Comparison of ENCODE assay signal across 21 mouse cellular contexts in genomic region chr1:187800761-187801160, GRCm38 (mm10).
DNase-seq lines count a peak whose midpoint lies in the region; ATAC-seq and TF ChIP-seq lines count a peak whose summit lies in the region.
"Had no signal": no experiment of that assay in that cellular context is flagged by ENCODE, and none has a peak within 500 bp of the region (broad histone marks: within the 10 kb centered on the region; RNA-seq: fewer than 3 reads in every experiment).

No protein-coding gene starts in this region.

- H3ac ChIP-seq in myocyte (ENCODE audit: control insufficient read depth, insufficient read length) = no peak overlapping the region

- no peaks in the 10 kb centered on the region for H3K79me2 ChIP-seq in myocyte (ENCODE audit: control insufficient read depth, insufficient read depth)

- no peaks in the 10 kb centered on the region for H3K9me3 ChIP-seq in heart, embryonic 11.5 days (replicated peaks; ENCODE audit: control insufficient read depth, low read length)
- H3K9me3 ChIP-seq: embryonic facial prominence, embryonic 10.5 days had no signal

- H3K36me3 ChIP-seq in heart, embryonic 11.5 days (ENCODE audit: control insufficient read depth, insufficient read depth, low read length) = no peaks in the 10 kb centered on the region
- no peaks in the 10 kb centered on the region for H3K36me3 ChIP-seq in myocyte (ENCODE audit: control insufficient read depth, insufficient read depth)
- H3K36me3 ChIP-seq: embryonic facial prominence, embryonic 10.5 days had no signal

- ATAC-seq in heart, embryonic 11.5 days (replicated peaks; ENCODE audit: insufficient number of reproducible peaks, low FRiP score, low TSS enrichment) = no peak
- ATAC-seq: activated CD4-positive, CD25-positive, alpha-beta regulatory T cell, adult 4 months; forebrain, embryonic 16.5 days had no signal

- no peaks in the 10 kb centered on the region for H3K27me3 ChIP-seq in heart, embryonic 11.5 days (ENCODE audit: control insufficient read depth, insufficient read depth, low read length)
- H3K27me3 ChIP-seq in myocyte (ENCODE audit: control insufficient read depth, insufficient read depth, insufficient read length) = no peaks in the 10 kb centered on the region
- H3K27me3 ChIP-seq: CH12.LX had no signal

- H3K9ac ChIP-seq in heart, embryonic 11.5 days (ENCODE audit: low read depth, low read length) = no peak overlapping the region
- H3K9ac ChIP-seq: lung, embryonic 14.5 days had no signal

- DNase-seq in heart, adult 8-10 months (ENCODE audit: low spot score) = peak; percentile 8
- DNase-seq in 416B (ENCODE audit: low read depth) = peak; percentile 20
- peak; percentile 7 for DNase-seq in adrenal gland, postnatal 10 days
- no peak for DNase-seq in left cerebral cortex, adult 8-10 months (ENCODE audit: low spot score in 2 of 2)
- DNase-seq in spleen, adult 12 weeks (ENCODE audit: low spot score) = no peak
- DNase-seq: cerebellum, postnatal 25 days; kidney, adult 8-10 months; kidney, postnatal 36 days; layer of hippocampus, postnatal 36 days; left cerebral cortex, postnatal 4 days; lung, embryonic 14.5 days; right cerebral cortex, adult 18-20 months; thymus, postnatal 36 days had no signal

- no peak overlapping the region for H3K27ac ChIP-seq in heart, embryonic 11.5 days (ENCODE audit: low read depth, low read length)
- H3K27ac ChIP-seq: embryonic facial prominence, embryonic 10.5 days had no signal

- no peak overlapping the region for H3K4me3 ChIP-seq in heart, embryonic 11.5 days (ENCODE audit: low read depth, low read length)
- H3K4me3 ChIP-seq in myocyte = no peak overlapping the region
- H3K4me3 ChIP-seq: embryonic facial prominence, embryonic 10.5 days; erythroblast, embryonic 14.5 days had no signal

- no peak overlapping the region for H3K4me2 ChIP-seq in heart, embryonic 11.5 days
- no peak overlapping the region for H3K4me2 ChIP-seq in myocyte (ENCODE audit: low read depth)
- H3K4me2 ChIP-seq: liver, embryonic 11.5 days; lung, embryonic 14.5 days had no signal

- peaks cover 18% of the 10 kb centered on the region for H3K4me1 ChIP-seq in heart, embryonic 11.5 days (ENCODE audit: control insufficient read depth, insufficient read depth, low read length)

- TF ChIP-seq POLR2A in myocyte (IDR thresholded peaks at IDR 0.05; ENCODE audit: insufficient read length, low read depth) = no peak

- WGBS in heart, embryonic 11.5 days (ENCODE audit: insufficient replicate concordance) = 62% methylated on average over 10 of the region's 10 CpGs

TF ChIP-seq in myocyte, 11 proteins besides CTCF, POLR2A, EP300 and RAD21:
- TF ChIP-seq REST (IDR thresholded peaks at IDR 0.05; ENCODE audit: insufficient read depth, insufficient read length) (no peak), MYOG (IDR thresholded peaks at IDR 0.05; ENCODE audit: control insufficient read depth in 1 of 3, insufficient read depth in 1 of 3, insufficient read length in 2 of 3, low read depth in 2 of 3) (no peak), POLR2AphosphoS2 (IDR thresholded peaks at IDR 0.05; ENCODE audit: insufficient read length, low read depth) (no peak), MYOD1 (IDR thresholded peaks at IDR 0.05; ENCODE audit: control insufficient read depth in 1 of 3, insufficient read length in 2 of 3, low read depth in 2 of 3) (no peak), E2F4 (IDR thresholded peaks at IDR 0.05; ENCODE audit: insufficient read depth) (no peak), CEBPB (IDR thresholded peaks at IDR 0.05; ENCODE audit: insufficient read depth, poor library complexity, severe bottlenecking) (peak; percentile 28; the same call in 1 of the 2 replicates)

Comparison
In these comparisons a context has a peak if more than half of its experiments do, and no peak if none do; other contexts are left out.
1. DNase-seq: peak in heart, adult 8-10 months (single experiment), 416B (single experiment) and adrenal gland, postnatal 10 days (single experiment); none in left cerebral cortex, adult 8-10 months (0 of 2) and spleen, adult 12 weeks (single experiment).